In the genomic region with DNA sequence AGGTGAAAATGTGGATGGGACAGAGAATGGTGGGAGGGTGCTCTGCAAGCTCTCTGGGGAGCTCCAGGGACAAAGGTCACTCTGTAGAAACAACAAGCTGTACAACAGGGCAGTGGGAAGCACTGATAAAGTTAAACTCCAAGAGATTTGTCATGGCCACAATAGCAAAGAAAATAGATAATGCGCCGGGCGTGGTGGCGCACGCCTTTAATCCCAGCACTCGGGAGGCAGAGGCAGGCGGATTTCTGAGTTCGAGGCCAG, we compare ENCODE assay signal across 8 mouse cellular contexts. TPM values are rescaled to one million over a fixed set of nuclear protein-coding genes. Genes with fewer than 3 reads are reported as not detected.
A peak's percentile ranks its signal among the peaks of the same experiment; 100 is the strongest.
DNase-seq lines count a peak whose midpoint lies in the region; ATAC-seq and TF ChIP-seq lines count a peak whose summit lies in the region.
"Not testable (repeated sequence)": the region's sequence is repeated elsewhere in the genome, so short reads cannot be mapped to it uniquely, and the experiment has no call there.

No protein-coding gene starts in this region.

- H3K36me3 ChIP-seq in hindbrain, embryonic 14.5 days (replicated peaks; ENCODE audit: control insufficient read depth, insufficient read depth); intestine, embryonic 16.5 days (ENCODE audit: control insufficient read depth, insufficient read depth, low read length); kidney, postnatal 0 days (ENCODE audit: insufficient read depth, low read length); liver, embryonic 13.5 days; neural tube, embryonic 14.5 days (ENCODE audit: control insufficient read depth, insufficient read depth, low read length): not testable (repeated sequence)

- H3K4me3 ChIP-seq in hindbrain, embryonic 14.5 days (replicated peaks; ENCODE audit: low read length); intestine, embryonic 16.5 days (ENCODE audit: low read length); kidney, postnatal 0 days (replicated peaks; ENCODE audit: low read depth, low read length); liver, embryonic 13.5 days (replicated peaks); neural tube, embryonic 14.5 days (ENCODE audit: low read depth, low read length): not testable (repeated sequence)

- not testable (repeated sequence) for TF ChIP-seq CTCF in kidney, postnatal 0 days (IDR thresholded peaks at IDR 0.05; ENCODE audit: low read depth)

- not testable (repeated sequence) for H3K9ac ChIP-seq in hindbrain, embryonic 14.5 days; intestine, embryonic 16.5 days (ENCODE audit: low read depth, low read length); kidney, postnatal 0 days (ENCODE audit: low read depth, low read length); liver, embryonic 13.5 days; neural tube, embryonic 14.5 days (replicated peaks; ENCODE audit: low read depth, low read length)

- peak overlapping the region; percentile 56; the same call in 1 of the 2 replicates for H3K4me2 ChIP-seq in hindbrain, embryonic 14.5 days (replicated peaks)
- not testable (repeated sequence) for H3K4me2 ChIP-seq in intestine, embryonic 16.5 days (ENCODE audit: low read depth, low read length); kidney, postnatal 0 days (ENCODE audit: low read length); neural tube, embryonic 14.5 days (ENCODE audit: low read depth, low read length)
- H3K4me2 ChIP-seq in liver, embryonic 13.5 days = peak overlapping the region; percentile 66; the same call in 1 of the 2 replicates

- not testable (repeated sequence) for H3K9me3 ChIP-seq in hindbrain, embryonic 14.5 days (ENCODE audit: control insufficient read depth, low read length); intestine, embryonic 16.5 days (ENCODE audit: control insufficient read depth, low read length); kidney, postnatal 0 days (replicated peaks; ENCODE audit: low read length); liver, embryonic 13.5 days (replicated peaks); neural tube, embryonic 14.5 days (ENCODE audit: control insufficient read depth, low read length)

- not testable (repeated sequence) for H3K27me3 ChIP-seq in hindbrain, embryonic 14.5 days (ENCODE audit: control insufficient read depth, insufficient read depth, low read length); intestine, embryonic 16.5 days (replicated peaks; ENCODE audit: control insufficient read depth, insufficient read depth, low read length); kidney, postnatal 0 days (ENCODE audit: insufficient read depth, low read length); liver, embryonic 13.5 days; neural tube, embryonic 14.5 days (ENCODE audit: control insufficient read depth, insufficient read depth, low read length)

- ATAC-seq in hindbrain, embryonic 14.5 days (ENCODE audit: low FRiP score); liver, embryonic 13.5 days (ENCODE audit: low read depth): not testable (repeated sequence)
- peak; percentile 68 for ATAC-seq in intestine, embryonic 16.5 days
- ATAC-seq in kidney, postnatal 0 days (replicated peaks; ENCODE audit: low FRiP score, low read depth) = peak; percentile 17
- 0 out of 2 replicates have a peak, but pooled peaks have one; percentile 25 for ATAC-seq in neural tube, embryonic 14.5 days (ENCODE audit: low read depth)

- DNase-seq in 3134 (ENCODE audit: extremely low read depth, insufficient read length, low spot score) = peak; percentile 8
- DNase-seq in heart, adult 11 months = peak; percentile 84
- DNase-seq in hindbrain, embryonic 14.5 days (ENCODE audit: low spot score); kidney, postnatal 0 days (ENCODE audit: low spot score); liver, embryonic 13.5 days: not testable (repeated sequence)
- DNase-seq in lung, postnatal 10 days = peak; percentile 3

- H3K4me1 ChIP-seq in hindbrain, embryonic 14.5 days (replicated peaks; ENCODE audit: control insufficient read depth, insufficient read depth, low read length); intestine, embryonic 16.5 days (ENCODE audit: control insufficient read depth, insufficient read depth, low read length); kidney, postnatal 0 days (replicated peaks; ENCODE audit: insufficient read depth, low read length); liver, embryonic 13.5 days (replicated peaks); neural tube, embryonic 14.5 days (ENCODE audit: control insufficient read depth, insufficient read depth, low read length): not testable (repeated sequence)

- WGBS in hindbrain, embryonic 14.5 days = 93% methylated on average over 6 of the region's 8 CpGs
- WGBS in intestine, embryonic 16.5 days = 83% methylated on average over 7 of the region's 8 CpGs
- 92% methylated on average over 8 of the region's 8 CpGs for WGBS in kidney, postnatal 0 days
- whole genome bisulfite sequencing in liver, embryonic 13.5 days (ENCODE audit: insufficient replicate concordance) = 72% methylated on average over 8 of the region's 8 CpGs
- WGBS in neural tube, embryonic 14.5 days = 94% methylated on average over 7 of the region's 8 CpGs

- not testable (repeated sequence) for H3K27ac ChIP-seq in hindbrain, embryonic 14.5 days; intestine, embryonic 16.5 days (ENCODE audit: low read length); kidney, postnatal 0 days; liver, embryonic 13.5 days; neural tube, embryonic 14.5 days (ENCODE audit: low read depth, low read length)

RNA-seq across cellular contexts. Expression of a gene that starts 0.7 kb away (rescaled TPM):
- 2.7 and 3.5 TPM in 2 replicates for polyA plus RNA-seq in hindbrain, embryonic 14.5 days (2014; fragmentation: Nextera tagmentation; extraction: Ambion mirVana)
- 5.0 and 5.8 TPM in 2 replicates for polyA plus RNA-seq in intestine, embryonic 16.5 days (2015; fragmentation: Nextera tagmentation; extraction: Ambion mirVana)
- 5.3 and 5.8 TPM in 2 replicates for polyA plus RNA-seq in kidney, postnatal 0 days (2015; fragmentation: Nextera tagmentation; extraction: Ambion mirVana)
- 1.9 and 2.1 TPM in 2 replicates for polyA plus RNA-seq in liver, embryonic 13.5 days (2015; fragmentation: Nextera tagmentation; extraction: Ambion mirVana)
- 2.0 and 2.7 TPM in 2 replicates for polyA plus RNA-seq in neural tube, embryonic 14.5 days (2014; fragmentation: Nextera tagmentation; extraction: Ambion mirVana)
